Mouse (Mus musculus): ENCODE measurements around the gene Exosc5.

Exosc5 gene

GRCm38 (mm10) chr7:25707581-25708292, 48.8 kb downstream of the Exosc5 start:
- peak; percentile 57 for DNase-seq

- DNase-seq, result peak; percentile 54
Measured at GRCm38 (mm10) chr7:25709961-25710360, 51.0 kb downstream of the Exosc5 start.

GRCm38 (mm10) chr7:25710519-25711130, 51.7 kb downstream of the Exosc5 start:
- DNase-seq, result peak; percentile 25

GRCm38 (mm10) chr7:25711165-25711564, 52.2 kb downstream of the Exosc5 start:
- DNase-seq, result no peak

GRCm38 (mm10) chr7:25711731-25712197, 52.8 kb downstream of the Exosc5 start:
- no peak for DNase-seq

- DNase-seq, result no peak
Measured at GRCm38 (mm10) chr7:25712801-25713200, 53.8 kb downstream of the Exosc5 start.

- DNase-seq, result no peak
Measured at GRCm38 (mm10) chr7:25714581-25714980, 55.6 kb downstream of the Exosc5 start.

GRCm38 (mm10) chr7:25715731-25716271, 56.8 kb downstream of the Exosc5 start:
- no peak for DNase-seq

GRCm38 (mm10) chr7:25717478-25717877, 58.5 kb downstream of the Exosc5 start:
- no peak for DNase-seq

GRCm38 (mm10) chr7:25718788-25719417, 59.9 kb downstream of the Exosc5 start, which contains the start of gene Ccdc97:
TSS of gene Ccdc97 (minus strand) at chr7:25719088.
- DNase-seq, result peak; percentile 94

GRCm38 (mm10) chr7:25719761-25720610, 61.0 kb downstream of the Exosc5 start:
- peak; percentile 78 for DNase-seq

- DNase-seq, result no peak
Measured at GRCm38 (mm10) chr7:25720760-25721159, 61.8 kb downstream of the Exosc5 start.

Data from lung, postnatal 14 days (tissue).